Mouse (Mus musculus): ENCODE results near the gene R3hdm2. TPM values are rescaled to one million over a fixed set of nuclear protein-coding genes. Genes with fewer than 3 reads are reported as not detected.

The R3hdm2 gene
- total and polyA plus RNA-seq, 3 experiments: 8.2 to 60.6 TPM; not detected in 1

GRCm38 (mm10) chr10:127341891-127342639, 38.1 kb upstream of the R3hdm2 start, which contains the start of gene Gli1 (continued):
- no peak for TF ChIP-seq USF2 (IDR thresholded peaks at IDR 0.05; ENCODE audit: borderline replicate concordance in 1 of 2, insufficient read depth in 1 of 2, low read depth in 1 of 2, low read length in 2 of 2)
- peak; percentile 48; the same call in 1 of the 2 replicates for TF ChIP-seq MXI1 (IDR thresholded peaks at IDR 0.05; ENCODE audit: low read depth, low read length)
- no peak for TF ChIP-seq NRF1 (IDR thresholded peaks at IDR 0.05; ENCODE audit: insufficient read depth, low read depth, low read length, poor library complexity, severe bottlenecking)
- TF ChIP-seq SMC3 (IDR thresholded peaks at IDR 0.05; ENCODE audit: low read depth, low read length): peak; percentile 73

GRCm38 (mm10) chr10:127343029-127343428, 37.1 kb upstream of the R3hdm2 start:
- Histone ChIP-seq H3K4me3 (ENCODE audit: control insufficient read depth in 1 of 2, insufficient read depth in 1 of 2, low read depth in 2 of 2, low read length in 2 of 2) (no peak overlapping the region), H3K27me3 (ENCODE audit: control insufficient read depth in 1 of 2, insufficient read depth in 2 of 2, low read length in 2 of 2) (no peaks in the 10 kb centered on the region), H3K9me3 (replicated peaks; ENCODE audit: insufficient read depth, low read length) (no peaks in the 10 kb centered on the region), H3K9ac (ENCODE audit: control insufficient read depth, low read depth, low read length, poor library complexity, severe bottlenecking) (no peak overlapping the region), H3K27ac (ENCODE audit: control insufficient read depth, low read depth, low read length) (no peak overlapping the region), H3K79me2 (ENCODE audit: control insufficient read depth, insufficient read depth, low read length, poor library complexity) (no peaks in the 10 kb centered on the region; the same call in 1 of the 2 replicates), H3K36me3 (ENCODE audit: control insufficient read depth in 1 of 2, insufficient read depth in 2 of 2, low read length in 2 of 2) (peaks cover 0 to 2% of the 10 kb centered on the region in 2 experiments; a peak in 1 of 4 replicates), H3K4me1 (ENCODE audit: control insufficient read depth in 1 of 2, insufficient read depth in 2 of 2, low read length in 2 of 2) (0 out of 4 replicates have a peak, but pooled peaks cover 0 to 3% of the 10 kb centered on the region in 2 experiments)
- DNase-seq (ENCODE audit: low read depth, low spot score): no peak
- TF ChIP-seq CHD2 (IDR thresholded peaks at IDR 0.05; ENCODE audit: low read length) (no peak), GATA1 (IDR thresholded peaks at IDR 0.05; ENCODE audit: low read depth, low read length) (no peak), USF1 (IDR thresholded peaks at IDR 0.05; ENCODE audit: low read depth, low read length) (0 out of 2 replicates have a peak, but pooled peaks have one; percentile 21), MAZ (IDR thresholded peaks at IDR 0.05; ENCODE audit: low read depth, low read length) (no peak), KAT2A (conservative IDR thresholded peaks at IDR 0.05; ENCODE audit: low read depth, low read length) (no peak), NRF1 (IDR thresholded peaks at IDR 0.05; ENCODE audit: insufficient read depth, low read depth, low read length, poor library complexity, severe bottlenecking) (no peak)

GRCm38 (mm10) chr10:127346173-127346572, 34.0 kb upstream of the R3hdm2 start:
- Histone ChIP-seq H3K9me3 (replicated peaks; ENCODE audit: insufficient read depth, low read length) (no peaks in the 10 kb centered on the region), H3K9ac (ENCODE audit: control insufficient read depth, low read depth, low read length, poor library complexity, severe bottlenecking) (no peak overlapping the region), H3K36me3 (ENCODE audit: control insufficient read depth in 1 of 2, insufficient read depth in 2 of 2, low read length in 2 of 2) (no peaks in the 10 kb centered on the region), H3K4me1 (ENCODE audit: control insufficient read depth in 1 of 2, insufficient read depth in 2 of 2, low read length in 2 of 2) (peaks cover 0 to 16% of the 10 kb centered on the region in 2 experiments; a peak in 2 of 4 replicates), H3K27me3 (ENCODE audit: control insufficient read depth in 1 of 2, insufficient read depth in 2 of 2, low read length in 2 of 2) (no peaks in the 10 kb centered on the region), H3K79me2 (ENCODE audit: control insufficient read depth, insufficient read depth, low read length, poor library complexity) (no peaks in the 10 kb centered on the region), H3K4me3 (ENCODE audit: control insufficient read depth in 1 of 2, insufficient read depth in 1 of 2, low read depth in 2 of 2, low read length in 2 of 2) (no peak overlapping the region), H3K27ac (ENCODE audit: control insufficient read depth, low read depth, low read length) (no peak overlapping the region)
- no peak for TF ChIP-seq MAZ (IDR thresholded peaks at IDR 0.05; ENCODE audit: low read depth, low read length)
- DNase-seq (ENCODE audit: low read depth, low spot score): no peak

GRCm38 (mm10) chr10:127348957-127349356, 31.2 kb upstream of the R3hdm2 start:
- H3K4me1 ChIP-seq (ENCODE audit: control insufficient read depth in 1 of 2, insufficient read depth in 2 of 2, low read length in 2 of 2): peaks cover 0 to 14% of the 10 kb centered on the region in 2 experiments; a peak in 2 of 4 replicates
- TF ChIP-seq TAL1 (IDR thresholded peaks at IDR 0.05; ENCODE audit: low read length): no peak
- TF ChIP-seq NRF1 (IDR thresholded peaks at IDR 0.05; ENCODE audit: insufficient read depth, low read depth, low read length, poor library complexity, severe bottlenecking): no peak
- TF ChIP-seq RAD21 (IDR thresholded peaks at IDR 0.05; ENCODE audit: low read depth, low read length): peak; percentile 28
- no peak for TF ChIP-seq RCOR1 (IDR thresholded peaks at IDR 0.05; ENCODE audit: low read depth, low read length)
- TF ChIP-seq UBTF (IDR thresholded peaks at IDR 0.05; ENCODE audit: borderline replicate concordance, insufficient read depth, low read depth, low read length): no peak
- no peak for TF ChIP-seq USF1 (IDR thresholded peaks at IDR 0.05; ENCODE audit: low read depth, low read length)
- TF ChIP-seq NELFE (IDR thresholded peaks at IDR 0.05; ENCODE audit: low read depth, low read length): no peak
- no peak for TF ChIP-seq POLR2AphosphoS5 (IDR thresholded peaks at IDR 0.05; ENCODE audit: borderline replicate concordance, low read depth, low read length)
- 0 out of 2 replicates have a peak, but pooled peaks have one; percentile 22 for TF ChIP-seq SIN3A (IDR thresholded peaks at IDR 0.05; ENCODE audit: low read length)
- TF ChIP-seq ELF1 (IDR thresholded peaks at IDR 0.05; ENCODE audit: low read depth, low read length): no peak
- TF ChIP-seq SMC3 (IDR thresholded peaks at IDR 0.05; ENCODE audit: low read depth, low read length): peak; percentile 23; the same call in 1 of the 2 replicates
- no peak for TF ChIP-seq CHD1 (IDR thresholded peaks at IDR 0.05; ENCODE audit: low read depth, low read length)
- TF ChIP-seq CTCF (IDR thresholded peaks at IDR 0.05 in 2 of 3, conservative IDR thresholded peaks at IDR 0.05 in 1 of 3; ENCODE audit: control insufficient read depth in 1 of 3, insufficient read depth in 1 of 3, low read depth in 2 of 3, low read length in 3 of 3, poor library complexity in 1 of 3, severe bottlenecking in 1 of 3): peak; percentile 53 to 61 (median 55); a peak in 5 of 6 replicates
- no peak for TF ChIP-seq MAX (IDR thresholded peaks at IDR 0.05; ENCODE audit: low read length)
- TF ChIP-seq MYC (IDR thresholded peaks at IDR 0.05; ENCODE audit: low read depth, low read length): no peak

More at GRCm38 (mm10) chr10:127348957-127349356, 31.2 kb upstream of the R3hdm2 start:
- Histone ChIP-seq H3K9ac (ENCODE audit: control insufficient read depth, low read depth, low read length, poor library complexity, severe bottlenecking) (no peak overlapping the region), H3K36me3 (ENCODE audit: control insufficient read depth in 1 of 2, insufficient read depth in 2 of 2, low read length in 2 of 2) (no peaks in the 10 kb centered on the region), H3K27ac (ENCODE audit: control insufficient read depth, low read depth, low read length) (no peak overlapping the region), H3K79me2 (ENCODE audit: control insufficient read depth, insufficient read depth, low read length, poor library complexity) (no peaks in the 10 kb centered on the region), H3K9me3 (replicated peaks; ENCODE audit: insufficient read depth, low read length) (no peaks in the 10 kb centered on the region), H3K27me3 (ENCODE audit: control insufficient read depth in 1 of 2, insufficient read depth in 2 of 2, low read length in 2 of 2) (no peaks in the 10 kb centered on the region; a peak in 2 of 4 replicates), H3K4me3 (ENCODE audit: control insufficient read depth in 1 of 2, insufficient read depth in 1 of 2, low read depth in 2 of 2, low read length in 2 of 2) (no peak overlapping the region)
- DNase-seq (ENCODE audit: low read depth, low spot score): peak; percentile 66

Data from MEL (cell line).